Mouse (Mus musculus) brain, adult 2 months (tissue): ENCODE results near the gene Vwa7.
"Not testable (repeated sequence)": the region's sequence is repeated elsewhere in the genome, so short reads cannot be mapped to it uniquely, and the experiment has no call there.

Experiments used
- DNase-seq: peaks from one replicate; pipeline ENCODE4 v3.0.0; 2011; ENCODE audit warnings: low read depth, low spot score

The Vwa7 gene

GRCm38 (mm10) chr17:35016376-35016775 is at the start of gene Vwa7:
TSS of gene Vwa7 (plus strand) at chr17:35016579.
- DNase-seq = peak; percentile 80

- DNase-seq = not testable (repeated sequence)
Observed at GRCm38 (mm10) chr17:34969822-34970221, 46.6 kb upstream of the Vwa7 start, which contains the start of gene Gm20481. TSS of gene Gm20481 (plus strand) at chr17:34969912.

GRCm38 (mm10) chr17:34970850-34971249 is 45.5 kb upstream of the Vwa7 start:
- DNase-seq = not testable (repeated sequence)

- not testable (repeated sequence) for DNase-seq
Observed at GRCm38 (mm10) chr17:34971694-34972068, 44.7 kb upstream of the Vwa7 start.

- DNase-seq = peak; percentile 85
Observed at GRCm38 (mm10) chr17:34972069-34972749, 44.2 kb upstream of the Vwa7 start, which contains the start of the genes Hspa1a and Hspa1l. TSS of gene Hspa1a (minus strand) at chr17:34972156. TSS of gene Hspa1l (plus strand) at chr17:34972703.

- no peak for DNase-seq
Observed at GRCm38 (mm10) chr17:34975581-34976492, 40.5 kb upstream of the Vwa7 start.

GRCm38 (mm10) chr17:34977000-34977399 is 39.4 kb upstream of the Vwa7 start:
- DNase-seq = no peak

- DNase-seq = no peak
Observed at GRCm38 (mm10) chr17:34978239-34978638, 38.1 kb upstream of the Vwa7 start.

GRCm38 (mm10) chr17:34979631-34980030 is 36.7 kb upstream of the Vwa7 start:
- DNase-seq = no peak

- DNase-seq = peak; percentile 91
Observed at GRCm38 (mm10) chr17:34980655-34981054, 35.7 kb upstream of the Vwa7 start.

- peak; percentile 98 for DNase-seq
Observed at GRCm38 (mm10) chr17:34981690-34982180, 34.6 kb upstream of the Vwa7 start, which contains the start of gene Lsm2. TSS of gene Lsm2 (plus strand) at chr17:34981862.

- DNase-seq = no peak
Observed at GRCm38 (mm10) chr17:34982328-34982727, 34.1 kb upstream of the Vwa7 start.

GRCm38 (mm10) chr17:34984218-34984617 is 32.2 kb upstream of the Vwa7 start:
- DNase-seq = peak; percentile 67

GRCm38 (mm10) chr17:34994751-34995150 is 21.6 kb upstream of the Vwa7 start:
- DNase-seq = no peak

- not testable (repeated sequence) for DNase-seq
Observed at GRCm38 (mm10) chr17:34995192-34995591, 21.2 kb upstream of the Vwa7 start.

- DNase-seq = not testable (repeated sequence)
Observed at GRCm38 (mm10) chr17:34995927-34996326, 20.5 kb upstream of the Vwa7 start.

- no peak for DNase-seq
Observed at GRCm38 (mm10) chr17:34996411-34997141, 19.8 kb upstream of the Vwa7 start.

GRCm38 (mm10) chr17:34997142-34997483 is 19.3 kb upstream of the Vwa7 start:
- DNase-seq = no peak

GRCm38 (mm10) chr17:34998526-34999430 is 17.6 kb upstream of the Vwa7 start:
- DNase-seq = no peak
